Mouse (Mus musculus): ENCODE data around the gene Spock1. TPM values are rescaled to one million over a fixed set of nuclear protein-coding genes. Genes with fewer than 3 reads are reported as not detected.

The Spock1 gene
- total and polyA plus RNA-seq, 3 experiments = not detected

GRCm38 (mm10) chr13:57793643-57794240 lies 114.4 kb downstream of the Spock1 start:
- Histone ChIP-seq H3K27ac (ENCODE audit: insufficient read depth, low read depth) (no peak overlapping the region), H3K9ac (ENCODE audit: insufficient read depth, low read depth) (no peak overlapping the region), H3K36me3 (replicated peaks in 1 of 2; ENCODE audit: control insufficient read depth in 1 of 2, insufficient read depth in 1 of 2, low read length in 1 of 2) (no peaks in the 10 kb centered on the region), H3K27me3 (replicated peaks) (no peaks in the 10 kb centered on the region), H3K9me3 (replicated peaks; ENCODE audit: low read length) (peaks cover 87% of the 10 kb centered on the region), H3K4me1 (ENCODE audit: control insufficient read depth in 1 of 2, insufficient read depth in 2 of 2) (no peaks in the 10 kb centered on the region), H3K4me3 (replicated peaks in 1 of 3; ENCODE audit: low read depth in 2 of 3, low read length in 2 of 3, poor library complexity in 1 of 3) (no peak overlapping the region), H3K4me2 (ENCODE audit: insufficient read depth, low read depth, poor library complexity, severe bottlenecking) (no peak overlapping the region), H3K79me2 (replicated peaks; ENCODE audit: control insufficient read depth, extremely low read depth, insufficient read depth, poor library complexity, severe bottlenecking) (no peaks in the 10 kb centered on the region)
- no peak for DNase-seq (ENCODE audit: extremely low read depth)
- TF ChIP-seq BHLHE40 (IDR thresholded peaks at IDR 0.05; ENCODE audit: low read depth, low read length) = no peak
- TF ChIP-seq KAT2A (IDR thresholded peaks at IDR 0.05; ENCODE audit: insufficient replicate concordance, low read length) = no peak
- TF ChIP-seq ELF1 (IDR thresholded peaks at IDR 0.05; ENCODE audit: low read depth, low read length) = no peak
- TF ChIP-seq PAX5 (IDR thresholded peaks at IDR 0.05; ENCODE audit: low read length) = no peak
- TF ChIP-seq MYC (IDR thresholded peaks at IDR 0.05; ENCODE audit: low read depth, low read length) = no peak
- TF ChIP-seq SMC3 (IDR thresholded peaks at IDR 0.05; ENCODE audit: low read depth, low read length) = no peak
- dilution Hi-C loops (cut with MboI; ENCODE audit: extremely low pct_ligation_motif_present, extremely low pct_unique_long_range_greater_than_20kb, low sequenced_read_pairs) = no loop called here
- in situ Hi-C loops (cut with MboI; ENCODE audit: low pct_ligation_motif_present, low pct_unique_long_range_greater_than_20kb, low sequenced_read_pairs) = no loop called here

GRCm38 (mm10) chr13:57789796-57790195 lies 118.3 kb downstream of the Spock1 start:
- no peak overlapping the region for H3K4me3 ChIP-seq (replicated peaks in 1 of 3; ENCODE audit: low read depth in 2 of 3, low read length in 2 of 3, poor library complexity in 1 of 3)
- dilution Hi-C loops (cut with MboI; ENCODE audit: extremely low pct_ligation_motif_present, extremely low pct_unique_long_range_greater_than_20kb, low sequenced_read_pairs) (no loop called here), in situ Hi-C loops (cut with MboI; ENCODE audit: low pct_ligation_motif_present, low pct_unique_long_range_greater_than_20kb, low sequenced_read_pairs) (no loop called here)
- no peaks in the 10 kb centered on the region for H3K4me1 ChIP-seq (ENCODE audit: control insufficient read depth in 1 of 2, insufficient read depth in 2 of 2)
- no peak for TF ChIP-seq NELFE (IDR thresholded peaks at IDR 0.05; ENCODE audit: low read depth, low read length)
- no peak for TF ChIP-seq CHD2 (IDR thresholded peaks at IDR 0.05; ENCODE audit: low read length)
- no peak for TF ChIP-seq HCFC1 (IDR thresholded peaks at IDR 0.05; ENCODE audit: low read depth, low read length)
- no peak for TF ChIP-seq RCOR1 (conservative IDR thresholded peaks at IDR 0.05; ENCODE audit: low read depth, low read length)
- TF ChIP-seq ZNF384 (IDR thresholded peaks at IDR 0.05; ENCODE audit: low read depth, low read length) = no peak
- no peak for TF ChIP-seq POLR2AphosphoS2 (IDR thresholded peaks at IDR 0.05; ENCODE audit: low read depth, low read length)
- TF ChIP-seq PAX5 (IDR thresholded peaks at IDR 0.05; ENCODE audit: low read length) = no peak
- no peak for TF ChIP-seq ETS1 (conservative IDR thresholded peaks at IDR 0.05; ENCODE audit: low read depth, low read length)
- TF ChIP-seq MEF2A (IDR thresholded peaks at IDR 0.05; ENCODE audit: borderline replicate concordance, low read depth, low read length) = no peak
- no peak for TF ChIP-seq CHD1 (IDR thresholded peaks at IDR 0.05; ENCODE audit: low read depth, low read length)
- no peak for TF ChIP-seq UBTF (IDR thresholded peaks at IDR 0.05; ENCODE audit: low read depth, low read length)
- TF ChIP-seq MAFK (IDR thresholded peaks at IDR 0.05; ENCODE audit: insufficient replicate concordance, low read length) = no peak
- TF ChIP-seq GABPA (IDR thresholded peaks at IDR 0.05; ENCODE audit: insufficient replicate concordance, low read depth, low read length) = no peak
- TF ChIP-seq USF2 (conservative IDR thresholded peaks at IDR 0.05; ENCODE audit: low read depth, low read length) = no peak
- TF ChIP-seq NRF1 (IDR thresholded peaks at IDR 0.05; ENCODE audit: low read depth, low read length) = no peak
- TF ChIP-seq ELF1 (IDR thresholded peaks at IDR 0.05; ENCODE audit: low read depth, low read length) = no peak
- TF ChIP-seq POLR2A (IDR thresholded peaks at IDR 0.05; ENCODE audit: low read depth, low read length) = no peak
- no peak for TF ChIP-seq JUN (IDR thresholded peaks at IDR 0.05; ENCODE audit: insufficient read depth, low read depth, low read length)
- TF ChIP-seq TCF12 (IDR thresholded peaks at IDR 0.05; ENCODE audit: low read depth, low read length) = no peak
- TF ChIP-seq CTCF (conservative IDR thresholded peaks at IDR 0.05 in 1 of 2, IDR thresholded peaks at IDR 0.05 in 1 of 2; ENCODE audit: low read depth in 2 of 2, low read length in 2 of 2) = no peak
- H3K4me2 ChIP-seq (ENCODE audit: insufficient read depth, low read depth, poor library complexity, severe bottlenecking) = no peak overlapping the region
- H3K79me2 ChIP-seq (replicated peaks; ENCODE audit: control insufficient read depth, extremely low read depth, insufficient read depth, poor library complexity, severe bottlenecking) = no peaks in the 10 kb centered on the region
- H3K27ac ChIP-seq (ENCODE audit: insufficient read depth, low read depth) = no peak overlapping the region
- no peaks in the 10 kb centered on the region for H3K27me3 ChIP-seq (replicated peaks)
- H3K36me3 ChIP-seq (replicated peaks in 1 of 2; ENCODE audit: control insufficient read depth in 1 of 2, insufficient read depth in 1 of 2, low read length in 1 of 2) = no peaks in the 10 kb centered on the region
- peaks cover 84% of the 10 kb centered on the region for H3K9me3 ChIP-seq (replicated peaks; ENCODE audit: low read length)
- no peak for DNase-seq (ENCODE audit: extremely low read depth)
- H3K9ac ChIP-seq (ENCODE audit: insufficient read depth, low read depth) = no peak overlapping the region
